Mouse (Mus musculus) midbrain, embryonic 14.5 days (tissue): ENCODE measurements around the gene Psd. TPM values are rescaled to one million over a fixed set of nuclear protein-coding genes. Genes with fewer than 3 reads are reported as not detected.

Source experiments
- ATAC-seq: fragments of 200-750 bp; cut with Nextera tagmentation; 2 replicates; pipeline ENCODE4 v1.8.0; 2017; ENCODE audit warnings: moderate number of reproducible peaks, moderate library complexity; ENCODE audit not compliant: low FRiP score, low TSS enrichment
- DNase-seq: peaks from one replicate; pipeline ENCODE4 v3.0.0-alpha.2; 2015
- H3K27ac ChIP-seq: fragments of 300-500 bp; sonication (generic); replicated peaks from 2 replicates; pipeline ENCODE4 v1.5.1; 2014; ENCODE audit warnings: mild to moderate bottlenecking, low read depth, low read length, moderate library complexity
- H3K27me3 ChIP-seq: fragments of 300-500 bp; sonication (generic); 2 replicates; pipeline ENCODE4 v1.6.1; 2014; ENCODE audit warnings: low read length, control low read depth, mixed read lengths; ENCODE audit not compliant: control insufficient read depth, insufficient read depth
- H3K36me3 ChIP-seq: fragments of 300-500 bp; sonication (generic); 2 replicates; pipeline ENCODE4 v1.6.1; 2014; ENCODE audit warnings: low read length, control low read depth; ENCODE audit not compliant: control insufficient read depth, insufficient read depth
- H3K4me1 ChIP-seq: fragments of 300-500 bp; sonication (generic); 2 replicates; pipeline ENCODE4 v1.6.1; 2014; ENCODE audit warnings: mild to moderate bottlenecking, antibody characterized with exemption, low read length, control low read depth; ENCODE audit not compliant: control insufficient read depth, insufficient read depth
- H3K4me2 ChIP-seq: fragments of 300-500 bp; sonication (generic); 2 replicates; pipeline ENCODE4 v1.6.1; 2014; ENCODE audit warnings: mild to moderate bottlenecking, low read length, moderate library complexity
- H3K4me3 ChIP-seq: fragments of 300-500 bp; sonication (generic); replicated peaks from 2 replicates; pipeline ENCODE4 v1.5.1; 2014; ENCODE audit warnings: low read depth, low read length
- H3K9ac ChIP-seq: fragments of 300-500 bp; sonication (generic); replicated peaks from 2 replicates; pipeline ENCODE4 v1.6.1; 2014; ENCODE audit warnings: mild to moderate bottlenecking, low read length, moderate library complexity
- H3K9me3 ChIP-seq: fragments of 300-500 bp; sonication (generic); 2 replicates; pipeline ENCODE4 v1.6.1; 2016; ENCODE audit warnings: low read length, control low read depth, mixed read lengths; ENCODE audit not compliant: control insufficient read depth
- WGBS: fragments of 180-500 bp; shearing (Covaris S2); extraction: QIAGEN DNeasy Blood & Tissue Kit; methylation state at CpG from one replicate; pipeline ENCODE4 v1.1.7; 2014; 5-methylcytosine and 5-hydroxymethylcytosine counted together
- polyA plus RNA-seq: library from polyadenylated mRNA; unstranded; fragments of >200 nt; fragmentation: Nextera tagmentation; extraction: Ambion mirVana; gene quantifications from 2 replicates; pipeline ENCODE4 v1.2.1, GENCODE M21; 2014

The Psd gene
- polyA plus RNA-seq, 1 experiment from 2014 or later, result 112 TPM

DNA sequence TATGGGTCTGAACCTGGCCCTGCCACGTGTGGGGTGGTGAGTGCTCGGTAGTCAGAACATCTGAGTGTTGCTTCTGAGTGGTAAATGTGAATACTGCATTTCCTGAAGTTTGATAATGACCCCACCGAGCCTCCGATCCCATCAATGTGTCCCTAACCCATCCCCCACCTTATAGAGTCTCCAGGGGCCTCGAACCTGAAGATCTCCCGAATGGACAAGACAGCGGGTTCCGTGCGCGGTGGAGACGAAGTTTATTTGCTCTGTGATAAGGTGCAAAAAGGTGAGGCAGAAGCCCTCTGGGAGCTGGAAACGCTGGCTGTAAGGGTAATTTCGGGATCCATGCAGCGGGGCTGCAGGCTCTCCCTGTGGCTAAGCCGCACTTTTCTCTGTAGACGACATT, 19.2 kb downstream of the Psd start:
- no peak overlapping the region for H3K4me3 ChIP-seq
- H3K27ac ChIP-seq, result no peak overlapping the region
- H3K36me3 ChIP-seq, result peaks cover 15% of the 10 kb centered on the region
- H3K9ac ChIP-seq, result no peak overlapping the region
- peaks cover 24% of the 10 kb centered on the region; the same call in 1 of the 2 replicates for H3K27me3 ChIP-seq
- no peak overlapping the region for H3K4me2 ChIP-seq
- 75% methylated on average over 16 of the region's 16 CpGs for WGBS
- H3K9me3 ChIP-seq, result no peaks in the 10 kb centered on the region
- DNase-seq (no peak), ATAC-seq (no peak)
- H3K4me1 ChIP-seq, result peaks cover 14% of the 10 kb centered on the region

DNA sequence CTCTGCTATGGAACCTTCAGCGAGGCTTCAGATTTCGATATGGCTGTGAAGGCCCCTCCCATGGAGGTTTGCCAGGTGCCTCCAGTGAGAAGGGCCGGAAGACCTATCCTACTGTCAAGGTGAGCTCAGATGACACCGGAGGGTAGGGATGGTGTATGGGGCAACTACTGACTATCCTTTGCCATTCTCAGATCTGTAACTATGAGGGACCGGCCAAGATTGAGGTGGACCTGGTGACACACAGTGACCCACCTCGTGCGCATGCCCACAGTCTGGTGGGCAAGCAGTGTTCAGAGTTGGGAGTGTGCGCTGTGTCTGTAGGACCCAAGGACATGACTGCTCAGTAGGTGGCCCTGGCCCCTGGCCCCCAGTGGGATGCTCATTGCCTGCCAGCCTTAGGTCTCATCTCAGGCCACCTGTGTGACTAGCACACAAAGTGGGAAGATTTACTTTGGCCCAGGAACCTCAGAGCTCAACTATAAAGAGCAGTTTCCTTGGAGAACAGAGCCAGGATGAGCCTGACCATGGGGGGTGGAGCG, 20.1 kb downstream of the Psd start:
- no peak overlapping the region for H3K4me2 ChIP-seq
- no peak overlapping the region for H3K9ac ChIP-seq
- no peaks in the 10 kb centered on the region for H3K9me3 ChIP-seq
- ATAC-seq (no peak), DNase-seq (no peak)
- peaks cover 14% of the 10 kb centered on the region for H3K4me1 ChIP-seq
- no peak overlapping the region for H3K27ac ChIP-seq
- peaks cover 5% of the 10 kb centered on the region; the same call in 1 of the 2 replicates for H3K36me3 ChIP-seq
- H3K4me3 ChIP-seq, result no peak overlapping the region
- 93% methylated on average over 9 of the region's 9 CpGs for whole genome bisulfite sequencing
- peaks cover 24% of the 10 kb centered on the region; the same call in 1 of the 2 replicates for H3K27me3 ChIP-seq

DNA sequence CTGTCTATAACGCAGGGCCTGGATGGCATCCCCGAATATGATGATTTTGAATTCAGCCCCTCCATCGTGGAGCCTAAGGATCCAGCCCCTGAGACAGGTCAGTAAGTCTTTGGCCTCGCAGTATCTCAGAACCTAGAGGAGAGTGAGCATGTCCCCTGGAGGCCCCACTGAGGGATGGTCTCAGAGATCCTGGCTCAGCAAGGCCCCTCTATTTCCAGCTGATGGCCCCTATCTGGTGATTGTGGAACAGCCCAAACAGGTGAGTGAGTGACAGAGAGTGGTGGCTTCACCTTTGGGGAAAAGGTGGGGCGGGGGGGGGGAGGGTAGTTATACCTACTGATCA, 20.7 kb downstream of the Psd start:
- no peak overlapping the region for H3K4me3 ChIP-seq
- 62% methylated on average over 5 of the region's 5 CpGs for WGBS
- no peak for ATAC-seq

DNA sequence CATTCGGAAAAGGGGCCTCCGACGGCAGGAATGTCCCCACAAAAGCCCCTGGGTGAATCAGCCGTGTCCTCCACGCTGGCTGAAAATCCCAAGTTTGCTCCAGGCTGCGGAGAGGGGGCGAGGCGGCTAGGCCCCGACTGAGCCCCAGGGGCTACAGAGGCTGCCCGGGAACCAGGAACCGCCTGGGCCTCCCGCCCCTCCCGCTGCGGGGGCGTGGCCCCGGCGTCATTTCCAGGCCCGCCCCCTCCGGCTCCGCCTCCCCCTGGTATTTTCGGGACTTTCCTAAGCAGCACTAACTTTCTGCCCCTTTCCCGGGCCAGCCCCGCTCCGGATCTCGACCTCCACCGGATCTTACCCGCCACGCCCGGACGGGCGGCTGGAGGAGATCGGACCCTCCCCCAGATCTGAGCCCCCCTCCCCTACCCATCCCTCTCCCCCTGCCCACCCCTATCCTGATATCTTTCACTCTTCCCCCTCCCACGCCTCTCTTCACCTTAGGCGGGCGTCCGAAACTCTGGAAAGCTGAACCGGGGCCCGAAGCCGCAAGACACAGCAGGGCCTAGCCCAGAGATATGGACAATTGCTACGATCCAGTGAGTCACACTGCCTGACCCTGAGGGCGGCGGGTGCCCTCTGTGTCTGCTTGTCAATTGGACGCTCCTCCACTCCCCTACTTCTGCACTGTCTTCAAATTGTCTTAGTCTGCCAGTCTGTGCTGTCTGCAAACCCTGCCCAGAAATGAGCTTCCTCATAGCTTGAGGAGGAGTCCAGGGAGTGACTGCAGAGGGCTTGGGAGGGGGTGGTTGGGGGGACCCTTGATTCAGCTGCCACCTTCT, 21.3 kb downstream of the Psd start:
- Histone ChIP-seq H3K9me3 (no peaks in the 10 kb centered on the region), H3K27me3 (peaks cover 24% of the 10 kb centered on the region; the same call in 1 of the 2 replicates)

More for the DNA sequence above, 20.7 kb downstream of the Psd start:
- Histone ChIP-seq H3K27me3 (peaks cover 24% of the 10 kb centered on the region; the same call in 1 of the 2 replicates), H3K4me1 (peaks cover 14% of the 10 kb centered on the region), H3K27ac (no peak overlapping the region), H3K36me3 (peaks cover 3% of the 10 kb centered on the region; the same call in 1 of the 2 replicates), H3K4me2 (peak overlapping the region; percentile 65), H3K9ac (no peak overlapping the region; the same call in 1 of the 2 replicates), H3K9me3 (no peaks in the 10 kb centered on the region)
- no peak for DNase-seq

DNA sequence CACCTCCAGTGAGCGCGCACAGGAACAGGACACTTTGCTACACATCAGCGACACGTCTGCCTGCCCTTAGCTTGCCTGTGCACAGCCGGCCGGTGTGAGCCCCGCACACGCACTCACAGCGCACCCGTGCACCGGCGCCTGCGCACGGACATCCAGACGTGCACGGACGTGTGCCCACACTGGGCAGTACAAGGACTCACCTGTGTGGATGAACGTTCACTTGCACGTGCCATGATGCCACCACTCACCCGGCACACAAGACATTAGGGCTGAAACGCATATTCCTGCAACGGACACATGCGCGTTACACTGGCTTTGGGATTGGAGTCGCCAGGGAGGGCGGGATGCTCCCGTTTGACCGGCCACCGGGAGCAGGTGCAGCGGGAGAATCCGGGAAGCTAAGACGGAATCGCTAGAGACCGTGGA, 22.0 kb downstream of the Psd start:
- no peak overlapping the region for H3K27ac ChIP-seq
- peak; percentile 35 for DNase-seq
- H3K36me3 ChIP-seq, result no peaks in the 10 kb centered on the region
- H3K4me1 ChIP-seq, result peaks cover 14% of the 10 kb centered on the region
- peak overlapping the region; percentile 65 for H3K4me2 ChIP-seq
- peaks cover 24% of the 10 kb centered on the region; the same call in 1 of the 2 replicates for H3K27me3 ChIP-seq
- ATAC-seq, result peak; percentile 37; the same call in 1 of the 2 replicates
- under 1% methylated on average over 34 of the region's 34 CpGs for WGBS
- H3K9me3 ChIP-seq, result no peaks in the 10 kb centered on the region
- H3K4me3 ChIP-seq, result peak overlapping the region; percentile 42
- peak overlapping the region; percentile 42; the same call in 1 of the 2 replicates for H3K9ac ChIP-seq

More for the DNA sequence above, 21.3 kb downstream of the Psd start:
- WGBS, result under 1% methylated on average over 43 of the region's 43 CpGs
- Histone ChIP-seq H3K4me2 (peak overlapping the region; percentile 65), H3K4me3 (peak overlapping the region; percentile 42), H3K4me1 (peaks cover 14% of the 10 kb centered on the region), H3K36me3 (no peaks in the 10 kb centered on the region), H3K27ac (no peak overlapping the region), H3K9ac (peak overlapping the region; percentile 42; the same call in 1 of the 2 replicates)
- DNase-seq (peak; percentile 84), ATAC-seq (peak; percentile 53; the same call in 1 of the 2 replicates)

DNA sequence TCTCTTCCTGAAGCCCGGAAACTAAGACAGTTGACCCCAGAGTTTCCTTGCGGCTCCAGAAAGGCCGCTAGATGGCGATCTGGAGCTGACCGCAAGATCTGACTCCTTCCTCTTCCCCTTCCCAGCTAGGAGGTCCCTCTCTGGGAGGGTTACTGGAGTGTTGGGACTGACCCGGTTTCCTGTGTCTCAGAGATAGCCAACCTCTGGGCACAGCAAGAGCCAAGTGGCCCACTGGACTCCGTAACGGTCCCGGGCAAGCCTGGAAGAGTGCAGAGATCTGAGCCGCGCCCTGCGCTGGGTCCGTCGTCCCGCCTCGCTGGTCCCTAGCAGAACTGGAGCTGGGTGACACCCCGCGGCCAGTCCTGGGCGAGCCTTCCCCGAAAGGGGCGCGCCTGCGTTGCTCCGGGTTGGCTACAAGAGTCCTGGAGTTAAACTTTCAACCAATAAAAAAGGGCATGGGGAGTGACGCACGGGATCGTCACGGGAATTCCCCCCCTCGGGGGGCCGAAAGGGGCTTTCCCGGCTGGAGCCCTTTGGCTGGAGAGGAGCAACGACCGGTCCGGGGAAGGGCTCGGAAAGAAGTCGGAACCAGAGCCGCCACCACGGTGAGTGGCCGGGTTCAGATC, 22.6 kb downstream of the Psd start, which contains the start of gene Nfkb2:
TSS of gene Nfkb2 (plus strand) at position 105 of the 626 bp plus-strand sequence.
- H3K4me2 ChIP-seq, result peak within 1 kb of the TSS; percentile 65
- ATAC-seq (peak; percentile 72), DNase-seq (peak; percentile 90)
- no peaks in the 10 kb centered on the region for H3K9me3 ChIP-seq
- H3K4me1 ChIP-seq, result peaks cover 14% of the 10 kb centered on the region
- no peaks in the 10 kb centered on the region for H3K36me3 ChIP-seq
- no peak within 1 kb of the TSS for H3K27ac ChIP-seq
- under 1% methylated on average over 39 of the region's 39 CpGs for WGBS
- peaks cover 24% of the 10 kb centered on the region; the same call in 1 of the 2 replicates for H3K27me3 ChIP-seq
- H3K4me3 ChIP-seq, result peak within 1 kb of the TSS; percentile 42
- peak within 1 kb of the TSS; percentile 42; the same call in 1 of the 2 replicates for H3K9ac ChIP-seq

DNA sequence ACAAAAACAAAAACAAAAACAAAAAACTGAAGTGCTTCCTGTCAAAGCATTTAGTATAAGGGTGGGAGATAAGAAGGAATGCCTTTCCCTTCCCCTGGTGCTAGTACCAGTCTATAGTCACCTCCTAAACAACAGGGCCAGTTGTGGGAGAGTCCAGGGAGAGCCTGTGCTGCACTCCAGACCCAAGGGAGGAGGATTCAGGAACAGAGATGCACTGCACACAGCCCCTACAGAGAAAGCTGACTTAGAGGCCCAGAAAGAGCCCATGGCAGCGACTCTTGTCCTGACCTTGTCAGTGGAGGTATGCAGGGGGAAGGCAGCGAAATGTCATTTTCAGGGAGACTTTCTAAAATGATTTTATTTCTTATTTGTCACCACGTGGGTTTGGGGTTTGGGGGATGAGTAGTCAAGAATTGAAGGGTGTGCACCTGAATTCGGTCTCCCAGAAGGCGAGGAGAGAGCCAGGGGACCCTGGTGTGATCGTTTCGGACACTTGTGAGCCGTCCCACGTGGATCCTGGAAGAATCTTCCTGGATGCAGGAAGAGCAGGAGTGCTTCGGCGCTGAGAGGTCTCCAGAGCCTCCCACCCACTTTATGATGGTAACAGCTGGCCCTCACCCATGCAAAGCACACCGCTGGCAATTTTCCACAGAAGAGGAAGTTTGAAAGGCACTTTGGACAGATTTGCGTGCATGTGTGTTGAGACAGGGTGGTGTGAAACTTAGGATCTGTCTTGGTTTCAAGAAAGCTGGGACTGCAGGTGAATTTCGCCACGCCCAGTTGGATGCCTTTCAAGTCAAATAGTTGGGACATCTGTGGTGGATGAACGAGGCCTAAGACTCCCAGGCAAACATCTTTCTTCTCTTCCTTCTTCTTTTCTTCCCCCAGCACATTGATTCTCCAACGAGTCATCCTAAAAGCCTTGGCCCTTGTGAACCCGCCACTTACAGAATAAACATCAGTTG, 23.4 kb downstream of the Psd start:
- Histone ChIP-seq H3K4me1 (peaks cover 14% of the 10 kb centered on the region), H3K27ac (no peak overlapping the region), H3K27me3 (peaks cover 24% of the 10 kb centered on the region; the same call in 1 of the 2 replicates), H3K4me3 (peak overlapping the region; percentile 42; the same call in 1 of the 2 replicates), H3K4me2 (peak overlapping the region; percentile 65), H3K9ac (no peak overlapping the region), H3K9me3 (no peaks in the 10 kb centered on the region), H3K36me3 (no peaks in the 10 kb centered on the region)
- DNase-seq (no peak), ATAC-seq (no peak)
- WGBS, result 56% methylated on average over 18 of the region's 18 CpGs
